Mouse (Mus musculus): ENCODE data around the gene Zfp664. TPM values are rescaled to one million over a fixed set of nuclear protein-coding genes. Genes with fewer than 3 reads are reported as not detected.

Gene Zfp664
- polyA plus RNA-seq, 1 experiment from 2014 or later, result 129 TPM

- H3K27me3 ChIP-seq (ENCODE audit: control insufficient read depth, insufficient read depth, low read length), result no peaks in the 10 kb centered on the region
- no peak overlapping the region for H3K4me3 ChIP-seq (ENCODE audit: low read length)
- no peaks in the 10 kb centered on the region for H3K9me3 ChIP-seq (ENCODE audit: control insufficient read depth, low read length)
- no peak overlapping the region for H3K27ac ChIP-seq (ENCODE audit: low read depth, low read length)
- peaks cover 49% of the 10 kb centered on the region for H3K36me3 ChIP-seq (ENCODE audit: control insufficient read depth, insufficient read depth, low read length)
- ATAC-seq (ENCODE audit: low FRiP score, low TSS enrichment), result no peak
- 97% methylated on average over 8 of the region's 8 CpGs for WGBS
- no peak overlapping the region for H3K4me2 ChIP-seq (replicated peaks; ENCODE audit: low read depth, low read length)
- no peaks in the 10 kb centered on the region for H3K4me1 ChIP-seq (ENCODE audit: control insufficient read depth, insufficient read depth, low read length)
- H3K9ac ChIP-seq (ENCODE audit: low read depth, low read length), result no peak overlapping the region
Measured at GRCm38 (mm10) chr5:124888661-124889060, 26.2 kb downstream of the Zfp664 start.

- Histone ChIP-seq H3K27ac (ENCODE audit: low read depth, low read length) (no peak overlapping the region), H3K9ac (ENCODE audit: low read depth, low read length) (no peak overlapping the region), H3K4me2 (replicated peaks; ENCODE audit: low read depth, low read length) (no peak overlapping the region), H3K4me1 (ENCODE audit: control insufficient read depth, insufficient read depth, low read length) (no peaks in the 10 kb centered on the region), H3K9me3 (ENCODE audit: control insufficient read depth, low read length) (no peaks in the 10 kb centered on the region), H3K4me3 (ENCODE audit: low read length) (no peak overlapping the region), H3K36me3 (ENCODE audit: control insufficient read depth, insufficient read depth, low read length) (peaks cover 16% of the 10 kb centered on the region), H3K27me3 (ENCODE audit: control insufficient read depth, insufficient read depth, low read length) (no peaks in the 10 kb centered on the region)
- no peak for ATAC-seq (ENCODE audit: low FRiP score, low TSS enrichment)
- 40% methylated on average over 3 of the region's 3 CpGs for WGBS
Measured at GRCm38 (mm10) chr5:124891921-124892370, 29.5 kb downstream of the Zfp664 start.

GRCm38 (mm10) chr5:124896135-124896534, 33.6 kb downstream of the Zfp664 start:
- Histone ChIP-seq H3K9ac (ENCODE audit: low read depth, low read length) (no peak overlapping the region), H3K36me3 (ENCODE audit: control insufficient read depth, insufficient read depth, low read length) (no peaks in the 10 kb centered on the region), H3K4me2 (replicated peaks; ENCODE audit: low read depth, low read length) (no peak overlapping the region), H3K4me3 (ENCODE audit: low read length) (no peak overlapping the region), H3K27me3 (ENCODE audit: control insufficient read depth, insufficient read depth, low read length) (no peaks in the 10 kb centered on the region), H3K27ac (ENCODE audit: low read depth, low read length) (no peak overlapping the region), H3K4me1 (ENCODE audit: control insufficient read depth, insufficient read depth, low read length) (peaks cover 4% of the 10 kb centered on the region; the same call in 1 of the 2 replicates), H3K9me3 (ENCODE audit: control insufficient read depth, low read length) (no peaks in the 10 kb centered on the region)
- peak; percentile 58; the same call in 1 of the 2 replicates for ATAC-seq (ENCODE audit: low FRiP score, low TSS enrichment)
- 48% methylated on average over 6 of the region's 8 CpGs for WGBS

GRCm38 (mm10) chr5:124899945-124900631, 37.6 kb downstream of the Zfp664 start:
- Histone ChIP-seq H3K4me3 (ENCODE audit: low read length) (no peak overlapping the region; the same call in 1 of the 2 replicates), H3K27ac (ENCODE audit: low read depth, low read length) (0 out of 2 replicates have a peak overlapping the region, but pooled peaks have one; percentile 0), H3K4me1 (ENCODE audit: control insufficient read depth, insufficient read depth, low read length) (peaks cover 4% of the 10 kb centered on the region; the same call in 1 of the 2 replicates), H3K9ac (ENCODE audit: low read depth, low read length) (no peak overlapping the region), H3K36me3 (ENCODE audit: control insufficient read depth, insufficient read depth, low read length) (no peaks in the 10 kb centered on the region), H3K27me3 (ENCODE audit: control insufficient read depth, insufficient read depth, low read length) (no peaks in the 10 kb centered on the region), H3K9me3 (ENCODE audit: control insufficient read depth, low read length) (no peaks in the 10 kb centered on the region), H3K4me2 (replicated peaks; ENCODE audit: low read depth, low read length) (peak overlapping the region; percentile 35)
- ATAC-seq (ENCODE audit: low FRiP score, low TSS enrichment), result peak; percentile 40
- WGBS, result 33% methylated on average over 20 of the region's 20 CpGs

- no peaks in the 10 kb centered on the region for H3K27me3 ChIP-seq (ENCODE audit: control insufficient read depth, insufficient read depth, low read length)
- H3K4me3 ChIP-seq (ENCODE audit: low read length), result no peak overlapping the region
- H3K4me1 ChIP-seq (ENCODE audit: control insufficient read depth, insufficient read depth, low read length), result peaks cover 4% of the 10 kb centered on the region; the same call in 1 of the 2 replicates
- H3K27ac ChIP-seq (ENCODE audit: low read depth, low read length), result no peak overlapping the region
- H3K9me3 ChIP-seq (ENCODE audit: control insufficient read depth, low read length), result no peaks in the 10 kb centered on the region
- no peak for ATAC-seq (ENCODE audit: low FRiP score, low TSS enrichment)
- WGBS, result 69% methylated on average over 19 of the region's 19 CpGs
- H3K36me3 ChIP-seq (ENCODE audit: control insufficient read depth, insufficient read depth, low read length), result no peaks in the 10 kb centered on the region
- no peak overlapping the region for H3K4me2 ChIP-seq (replicated peaks; ENCODE audit: low read depth, low read length)
- H3K9ac ChIP-seq (ENCODE audit: low read depth, low read length), result no peak overlapping the region
Measured at GRCm38 (mm10) chr5:124900738-124901490, 38.4 kb downstream of the Zfp664 start.

GRCm38 (mm10) chr5:124901675-124902074, 39.2 kb downstream of the Zfp664 start:
- WGBS, result 88% methylated on average over 6 of the region's 6 CpGs
- no peaks in the 10 kb centered on the region for H3K27me3 ChIP-seq (ENCODE audit: control insufficient read depth, insufficient read depth, low read length)
- no peak overlapping the region for H3K27ac ChIP-seq (ENCODE audit: low read depth, low read length)
- H3K9me3 ChIP-seq (ENCODE audit: control insufficient read depth, low read length), result no peaks in the 10 kb centered on the region
- ATAC-seq (ENCODE audit: low FRiP score, low TSS enrichment), result no peak
- no peak overlapping the region for H3K4me2 ChIP-seq (replicated peaks; ENCODE audit: low read depth, low read length)
- no peaks in the 10 kb centered on the region for H3K36me3 ChIP-seq (ENCODE audit: control insufficient read depth, insufficient read depth, low read length)
- peaks cover 4% of the 10 kb centered on the region; the same call in 1 of the 2 replicates for H3K4me1 ChIP-seq (ENCODE audit: control insufficient read depth, insufficient read depth, low read length)
- H3K4me3 ChIP-seq (ENCODE audit: low read length), result no peak overlapping the region
- no peak overlapping the region for H3K9ac ChIP-seq (ENCODE audit: low read depth, low read length)

- Histone ChIP-seq H3K4me2 (replicated peaks; ENCODE audit: low read depth, low read length) (no peak overlapping the region), H3K27me3 (ENCODE audit: control insufficient read depth, insufficient read depth, low read length) (no peaks in the 10 kb centered on the region), H3K27ac (ENCODE audit: low read depth, low read length) (no peak overlapping the region), H3K9me3 (ENCODE audit: control insufficient read depth, low read length) (no peaks in the 10 kb centered on the region), H3K36me3 (ENCODE audit: control insufficient read depth, insufficient read depth, low read length) (no peaks in the 10 kb centered on the region), H3K9ac (ENCODE audit: low read depth, low read length) (no peak overlapping the region), H3K4me1 (ENCODE audit: control insufficient read depth, insufficient read depth, low read length) (peaks cover 4% of the 10 kb centered on the region; the same call in 1 of the 2 replicates), H3K4me3 (ENCODE audit: low read length) (no peak overlapping the region)
- whole genome bisulfite sequencing, result 87% methylated on average over 10 of the region's 10 CpGs
- no peak for ATAC-seq (ENCODE audit: low FRiP score, low TSS enrichment)
Measured at GRCm38 (mm10) chr5:124902195-124902594, 39.7 kb downstream of the Zfp664 start.

GRCm38 (mm10) chr5:124903852-124904251, 41.4 kb downstream of the Zfp664 start:
- Histone ChIP-seq H3K9ac (ENCODE audit: low read depth, low read length) (no peak overlapping the region), H3K27ac (ENCODE audit: low read depth, low read length) (no peak overlapping the region), H3K36me3 (ENCODE audit: control insufficient read depth, insufficient read depth, low read length) (no peaks in the 10 kb centered on the region), H3K4me3 (ENCODE audit: low read length) (no peak overlapping the region), H3K4me1 (ENCODE audit: control insufficient read depth, insufficient read depth, low read length) (peaks cover 4% of the 10 kb centered on the region; the same call in 1 of the 2 replicates), H3K9me3 (ENCODE audit: control insufficient read depth, low read length) (no peaks in the 10 kb centered on the region), H3K27me3 (ENCODE audit: control insufficient read depth, insufficient read depth, low read length) (no peaks in the 10 kb centered on the region), H3K4me2 (replicated peaks; ENCODE audit: low read depth, low read length) (no peak overlapping the region)
- no peak for ATAC-seq (ENCODE audit: low FRiP score, low TSS enrichment)
- WGBS, result 86% methylated on average over 4 of the region's 4 CpGs

- Histone ChIP-seq H3K27me3 (ENCODE audit: control insufficient read depth, insufficient read depth, low read length) (no peaks in the 10 kb centered on the region), H3K36me3 (ENCODE audit: control insufficient read depth, insufficient read depth, low read length) (no peaks in the 10 kb centered on the region), H3K9me3 (ENCODE audit: control insufficient read depth, low read length) (no peaks in the 10 kb centered on the region), H3K4me1 (ENCODE audit: control insufficient read depth, insufficient read depth, low read length) (no peaks in the 10 kb centered on the region), H3K4me3 (ENCODE audit: low read length) (no peak overlapping the region), H3K4me2 (replicated peaks; ENCODE audit: low read depth, low read length) (no peak overlapping the region), H3K27ac (ENCODE audit: low read depth, low read length) (no peak overlapping the region), H3K9ac (ENCODE audit: low read depth, low read length) (no peak overlapping the region)
- WGBS, result 67% methylated on average over 13 of the region's 13 CpGs
- no peak for ATAC-seq (ENCODE audit: low FRiP score, low TSS enrichment)
Measured at GRCm38 (mm10) chr5:124906890-124907289, 44.4 kb downstream of the Zfp664 start.

Data from kidney, embryonic 14.5 days (tissue).